In the genomic region with DNA sequence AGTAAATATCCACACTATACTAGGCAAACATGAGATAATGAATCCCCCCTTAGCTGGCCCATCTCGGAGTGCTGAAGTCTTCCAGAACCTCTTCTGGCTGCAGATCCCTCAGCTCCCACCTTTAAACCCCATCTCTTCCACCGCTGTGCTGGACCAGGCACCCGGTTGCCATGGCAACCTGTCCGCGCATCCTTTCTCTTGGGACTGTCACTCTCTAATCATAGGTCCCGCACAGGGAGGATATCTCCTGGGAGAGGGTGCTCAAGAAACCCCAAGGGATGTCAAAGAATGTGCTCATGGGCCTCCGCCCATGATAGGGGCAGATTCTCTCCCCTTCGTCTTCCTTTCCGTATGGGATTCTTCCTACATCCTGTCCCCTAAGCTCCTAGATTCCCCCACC, we compare ENCODE assay signal across 8 mouse cellular contexts. TPM values are rescaled to one million over a fixed set of nuclear protein-coding genes. Genes with fewer than 3 reads are reported as not detected.
DNase-seq lines count a peak whose midpoint lies in the region; ATAC-seq lines count a peak whose summit lies in the region.

No protein-coding gene starts in this region.

- peaks cover 62% of the 10 kb centered on the region for H3K27me3 ChIP-seq in kidney, embryonic 16.5 days (ENCODE audit: insufficient read depth, low read length)
- peaks cover 19% of the 10 kb centered on the region for H3K27me3 ChIP-seq in hindbrain, embryonic 16.5 days (replicated peaks; ENCODE audit: control insufficient read depth, insufficient read depth, low read length)
- peaks cover 23% of the 10 kb centered on the region for H3K27me3 ChIP-seq in midbrain, embryonic 16.5 days (ENCODE audit: control insufficient read depth, insufficient read depth, low read depth, low read length)

- H3K9me3 ChIP-seq in kidney, embryonic 16.5 days (ENCODE audit: low read length): no peaks in the 10 kb centered on the region
- no peaks in the 10 kb centered on the region for H3K9me3 ChIP-seq in hindbrain, embryonic 16.5 days (ENCODE audit: control insufficient read depth, low read length)
- no peaks in the 10 kb centered on the region for H3K9me3 ChIP-seq in midbrain, embryonic 16.5 days (replicated peaks; ENCODE audit: control insufficient read depth, low read length, poor library complexity, severe bottlenecking)

- peaks cover 49% of the 10 kb centered on the region for H3K4me1 ChIP-seq in kidney, embryonic 16.5 days (ENCODE audit: insufficient read depth, low read length)
- H3K4me1 ChIP-seq in hindbrain, embryonic 16.5 days (ENCODE audit: control insufficient read depth, insufficient read depth, low read depth, low read length): peaks cover 33% of the 10 kb centered on the region
- peaks cover 40% of the 10 kb centered on the region for H3K4me1 ChIP-seq in midbrain, embryonic 16.5 days (ENCODE audit: control insufficient read depth, insufficient read depth, low read length)

- no peaks in the 10 kb centered on the region for H3K36me3 ChIP-seq in kidney, embryonic 16.5 days (ENCODE audit: insufficient read depth, low read length)
- no peaks in the 10 kb centered on the region for H3K36me3 ChIP-seq in hindbrain, embryonic 16.5 days (ENCODE audit: control insufficient read depth, insufficient read depth, low read length)
- H3K36me3 ChIP-seq in midbrain, embryonic 16.5 days (ENCODE audit: control insufficient read depth, insufficient read depth, low read length): no peaks in the 10 kb centered on the region

- ATAC-seq in kidney, embryonic 16.5 days (ENCODE audit: low FRiP score, low TSS enrichment): no peak
- peak; percentile 23 for ATAC-seq in hindbrain, embryonic 16.5 days
- ATAC-seq in midbrain, embryonic 16.5 days: peak; percentile 39
- no peak for ATAC-seq in megakaryocyte-erythroid progenitor cell, adult 5-6 weeks (replicated peaks; ENCODE audit: low FRiP score, low TSS enrichment, poor library complexity, severe bottlenecking)

- DNase-seq in kidney, adult 9 months: no peak
- peak; percentile 72 to 74 for DNase-seq in cerebellum, postnatal 14 days
- DNase-seq in gastrocnemius, adult 18-20 months (ENCODE audit: low spot score): no peak
- no peak for DNase-seq in adrenal gland, adult 2 months

- H3K4me3 ChIP-seq in kidney, embryonic 16.5 days (ENCODE audit: low read length): peak overlapping the region; percentile 32
- peak overlapping the region; percentile 52 for H3K4me3 ChIP-seq in hindbrain, embryonic 16.5 days (ENCODE audit: low read length)
- H3K4me3 ChIP-seq in midbrain, embryonic 16.5 days (ENCODE audit: low read depth, low read length): peak overlapping the region; percentile 53

- no peak overlapping the region for H3K27ac ChIP-seq in kidney, embryonic 16.5 days (ENCODE audit: low read length)
- H3K27ac ChIP-seq in hindbrain, embryonic 16.5 days (ENCODE audit: low read depth, low read length): peak overlapping the region; percentile 59
- peak overlapping the region; percentile 70; the same call in 1 of the 2 replicates for H3K27ac ChIP-seq in midbrain, embryonic 16.5 days (ENCODE audit: low read length)

- H3K9ac ChIP-seq in kidney, embryonic 16.5 days (replicated peaks; ENCODE audit: low read length): no peak overlapping the region
- peak overlapping the region; percentile 71 for H3K9ac ChIP-seq in hindbrain, embryonic 16.5 days (ENCODE audit: low read depth, low read length)
- peak overlapping the region; percentile 67 for H3K9ac ChIP-seq in midbrain, embryonic 16.5 days (ENCODE audit: low read depth, low read length)

- H3K4me2 ChIP-seq in kidney, embryonic 16.5 days (replicated peaks; ENCODE audit: low read depth, low read length): peak overlapping the region; percentile 51
- H3K4me2 ChIP-seq in hindbrain, embryonic 16.5 days (ENCODE audit: low read length): peak overlapping the region; percentile 66
- H3K4me2 ChIP-seq in midbrain, embryonic 16.5 days (ENCODE audit: low read length): peak overlapping the region; percentile 65

- 3% methylated on average over 9 of the region's 9 CpGs for WGBS in kidney, embryonic 16.5 days
- WGBS in hindbrain, embryonic 16.5 days: 2% methylated on average over 9 of the region's 9 CpGs
- whole genome bisulfite sequencing in midbrain, embryonic 16.5 days: under 1% methylated on average over 9 of the region's 9 CpGs

RNA-seq across cellular contexts. Expression of a gene that starts 0.3 kb away (rescaled TPM):
- polyA plus RNA-seq in kidney, embryonic 16.5 days (2015; fragmentation: Nextera tagmentation; extraction: Ambion mirVana): 11.1 and 11.4 TPM in 2 replicates
- 324 and 417 TPM in 2 replicates for polyA plus RNA-seq in hindbrain, embryonic 16.5 days (2015; fragmentation: Nextera tagmentation; extraction: Ambion mirVana)
- polyA plus RNA-seq in midbrain, embryonic 16.5 days (2015; fragmentation: Nextera tagmentation; extraction: Ambion mirVana): 188 and 270 TPM in 2 replicates
- total RNA-seq in megakaryocyte-erythroid progenitor cell, adult 5-6 weeks (2014; fragmentation: Nextera tagmentation): not detected in 2 replicates
- total RNA-seq in megakaryocyte-erythroid progenitor cell, adult 5-6 weeks (2017): not detected in 2 replicates
- 1 to 10 TPM in 1 of 2 experiments, under 1 TPM in 1; 0.94 to 1.2 TPM for total RNA-seq in gastrocnemius, adult 18-20 months (2021)
- 1 to 10 TPM; 1.3 to 1.4 TPM for total RNA-seq in adrenal gland, adult 2 months (2021)
- 4.4 and 9.9 TPM in 2 replicates for polyA plus RNA-seq in adrenal gland, adult 2 months (2012; rRNA removed)

RNA-seq across cellular contexts. Expression of a gene that starts 6.1 kb away (rescaled TPM):
- polyA plus RNA-seq in kidney, embryonic 16.5 days (2015; fragmentation: Nextera tagmentation; extraction: Ambion mirVana): 45.7 and 48.3 TPM in 2 replicates
- 69.4 and 89.9 TPM in 2 replicates for polyA plus RNA-seq in hindbrain, embryonic 16.5 days (2015; fragmentation: Nextera tagmentation; extraction: Ambion mirVana)
- 11.2 and 17.3 TPM in 2 replicates for polyA plus RNA-seq in midbrain, embryonic 16.5 days (2015; fragmentation: Nextera tagmentation; extraction: Ambion mirVana)
- total RNA-seq in megakaryocyte-erythroid progenitor cell, adult 5-6 weeks (2014; fragmentation: Nextera tagmentation): not detected in 2 replicates
- not detected in 2 replicates for total RNA-seq in megakaryocyte-erythroid progenitor cell, adult 5-6 weeks (2017)
- total RNA-seq in gastrocnemius, adult 18-20 months (2021): 1,000 to 10,000 TPM in 1 of 2 experiments, 100 to 1,000 TPM in 1; 983 to 1,012 TPM
- 100 to 1,000 TPM; 307 to 317 TPM for total RNA-seq in adrenal gland, adult 2 months (2021)
- 480 and 501 TPM in 2 replicates for polyA plus RNA-seq in adrenal gland, adult 2 months (2012; rRNA removed)

RNA-seq across cellular contexts. Expression of a gene that starts 8.2 kb away (rescaled TPM):
- polyA plus RNA-seq in kidney, embryonic 16.5 days (2015; fragmentation: Nextera tagmentation; extraction: Ambion mirVana): 0.32 and 0.33 TPM in 2 replicates
- 0.50 and 0.65 TPM in 2 replicates for polyA plus RNA-seq in hindbrain, embryonic 16.5 days (2015; fragmentation: Nextera tagmentation; extraction: Ambion mirVana)
- 0.15 and 0.35 TPM in 2 replicates for polyA plus RNA-seq in midbrain, embryonic 16.5 days (2015; fragmentation: Nextera tagmentation; extraction: Ambion mirVana)
- not detected in 2 replicates for total RNA-seq in megakaryocyte-erythroid progenitor cell, adult 5-6 weeks (2014; fragmentation: Nextera tagmentation)
- not detected in 2 replicates for total RNA-seq in megakaryocyte-erythroid progenitor cell, adult 5-6 weeks (2017)
- total RNA-seq in gastrocnemius, adult 18-20 months (2021): 1 to 10 TPM; 1.7 to 3.5 TPM
- total RNA-seq in adrenal gland, adult 2 months (2021): 1 to 10 TPM; 2.2 to 6.5 TPM
- 3.3 and 6.2 TPM in 2 replicates for polyA plus RNA-seq in adrenal gland, adult 2 months (2012; rRNA removed)

RNA-seq across cellular contexts. Expression of a gene that starts 8.6 kb away (rescaled TPM):
- polyA plus RNA-seq in kidney, embryonic 16.5 days (2015; fragmentation: Nextera tagmentation; extraction: Ambion mirVana): 32.6 and 34.0 TPM in 2 replicates
- 24.4 and 32.9 TPM in 2 replicates for polyA plus RNA-seq in hindbrain, embryonic 16.5 days (2015; fragmentation: Nextera tagmentation; extraction: Ambion mirVana)
- 19.0 and 24.4 TPM in 2 replicates for polyA plus RNA-seq in midbrain, embryonic 16.5 days (2015; fragmentation: Nextera tagmentation; extraction: Ambion mirVana)
- 27.6 and 29.5 TPM in 2 replicates for total RNA-seq in megakaryocyte-erythroid progenitor cell, adult 5-6 weeks (2014; fragmentation: Nextera tagmentation)
- 41.7 and 47.6 TPM in 2 replicates for total RNA-seq in megakaryocyte-erythroid progenitor cell, adult 5-6 weeks (2017)
- total RNA-seq in gastrocnemius, adult 18-20 months (2021): 10 to 100 TPM in 1 of 2 experiments, 1 to 10 TPM in 1; 7.6 to 13.4 TPM
- total RNA-seq in adrenal gland, adult 2 months (2021): 100 to 1,000 TPM in 1 of 2 experiments, 10 to 100 TPM in 1; 61.4 to 112 TPM
- polyA plus RNA-seq in adrenal gland, adult 2 months (2012; rRNA removed): 51.0 and 53.5 TPM in 2 replicates

RNA-seq across cellular contexts. Expression of a gene that starts 25.6 kb away (rescaled TPM):
- polyA plus RNA-seq in kidney, embryonic 16.5 days (2015; fragmentation: Nextera tagmentation; extraction: Ambion mirVana): 15.0 and 19.0 TPM in 2 replicates
- polyA plus RNA-seq in hindbrain, embryonic 16.5 days (2015; fragmentation: Nextera tagmentation; extraction: Ambion mirVana): 0.43 and 0.95 TPM in 2 replicates
- not detected in 2 replicates for polyA plus RNA-seq in midbrain, embryonic 16.5 days (2015; fragmentation: Nextera tagmentation; extraction: Ambion mirVana)
- total RNA-seq in megakaryocyte-erythroid progenitor cell, adult 5-6 weeks (2014; fragmentation: Nextera tagmentation): not detected in 2 replicates
- not detected in 2 replicates for total RNA-seq in megakaryocyte-erythroid progenitor cell, adult 5-6 weeks (2017)
- total RNA-seq in gastrocnemius, adult 18-20 months (2021): 1 to 10 TPM in 1 of 2 experiments, under 1 TPM in 1; 1.00 to 1.6 TPM
- 1 to 10 TPM; 1.3 to 3.4 TPM for total RNA-seq in adrenal gland, adult 2 months (2021)
- 0.04 and 0.73 TPM in 2 replicates for polyA plus RNA-seq in adrenal gland, adult 2 months (2012; rRNA removed)

Comparison
In these comparisons a context has a peak if more than half of its experiments do, and no peak if none do; other contexts are left out.
1. ATAC-seq: peak in hindbrain, embryonic 16.5 days (single experiment) and midbrain, embryonic 16.5 days (single experiment); none in kidney, embryonic 16.5 days (single experiment) and megakaryocyte-erythroid progenitor cell, adult 5-6 weeks (single experiment).
2. DNase-seq: peak in cerebellum, postnatal 14 days (2 of 2); none in kidney, adult 9 months (single experiment), gastrocnemius, adult 18-20 months (single experiment) and adrenal gland, adult 2 months (single experiment).
3. RNA of a gene that starts 0.3 kb away (polyA plus RNA-seq): 324 to 417 TPM in hindbrain, embryonic 16.5 days and 188 to 270 TPM in midbrain, embryonic 16.5 days; 11.1 to 11.4 TPM in kidney, embryonic 16.5 days and 4.4 to 9.9 TPM in adrenal gland, adult 2 months; every median in the first group is over 10 times any median in the second.
4. Peak in every context shown above with its lines, with median percentiles within 50 percentile points of each other: H3K4me2 ChIP-seq and H3K4me3 ChIP-seq.